Mouse (Mus musculus): ENCODE data around the gene Hes7. TPM values are rescaled to one million over a fixed set of nuclear protein-coding genes. Genes with fewer than 3 reads are reported as not detected.

Gene Hes7
- polyA plus RNA-seq, 1 experiment = not detected

DNA sequence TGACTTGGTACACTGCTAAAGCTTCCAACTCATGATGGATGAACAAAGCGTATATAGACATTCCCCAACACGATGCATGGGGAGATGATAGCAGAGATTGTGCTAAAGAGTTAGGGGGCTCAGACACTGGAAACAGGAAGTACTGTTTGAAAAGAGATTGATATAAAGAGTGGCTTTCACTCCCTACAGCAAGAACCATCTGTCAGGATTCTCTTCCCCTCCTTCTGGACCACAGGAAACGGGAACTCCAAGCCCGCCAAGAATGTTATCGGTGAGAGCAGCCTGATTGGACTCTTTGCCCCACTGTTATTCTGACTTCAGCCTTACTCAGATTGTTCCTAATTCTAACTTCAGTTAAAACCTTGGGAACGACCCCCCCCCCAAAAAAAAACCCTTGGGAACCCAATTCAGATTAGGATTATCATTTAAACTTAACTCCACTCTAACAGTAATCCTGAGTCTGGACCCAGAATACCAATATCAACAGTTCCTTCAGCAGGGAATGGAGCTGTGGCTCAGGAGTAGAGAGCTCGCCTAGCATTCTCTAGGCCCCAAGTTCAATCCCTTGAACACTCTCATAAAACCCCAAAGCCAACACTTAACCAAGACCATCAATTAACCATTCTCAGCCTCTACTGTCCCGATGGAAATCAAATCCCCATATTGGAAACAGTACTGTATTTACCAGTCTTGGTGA lies 8.4 kb downstream of the Hes7 start:
- H3K27ac ChIP-seq (ENCODE audit: insufficient read depth, low read length) = no peak overlapping the region
- H3K4me1 ChIP-seq (ENCODE audit: control insufficient read depth, insufficient read depth, low read length) = 0 out of 2 replicates have a peak, but pooled peaks cover 3% of the 10 kb centered on the region

GRCm38 (mm10) chr11:69133566-69133922 lies 13.3 kb downstream of the Hes7 start:
- TF ChIP-seq POLR2A (IDR thresholded peaks at IDR 0.05; ENCODE audit: low read depth, low read length) (no peak), CTCF (IDR thresholded peaks at IDR 0.05; ENCODE audit: borderline replicate concordance, insufficient read depth, low read length) (no peak)
- no peak overlapping the region for H3K27ac ChIP-seq (ENCODE audit: insufficient read depth, low read length)

More for the DNA sequence above, 8.4 kb downstream of the Hes7 start:
- TF ChIP-seq POLR2A (IDR thresholded peaks at IDR 0.05; ENCODE audit: low read depth, low read length) (no peak), CTCF (IDR thresholded peaks at IDR 0.05; ENCODE audit: borderline replicate concordance, insufficient read depth, low read length) (no peak)
- H3K4me3 ChIP-seq (ENCODE audit: insufficient read depth, low read length) = no peak overlapping the region

DNA sequence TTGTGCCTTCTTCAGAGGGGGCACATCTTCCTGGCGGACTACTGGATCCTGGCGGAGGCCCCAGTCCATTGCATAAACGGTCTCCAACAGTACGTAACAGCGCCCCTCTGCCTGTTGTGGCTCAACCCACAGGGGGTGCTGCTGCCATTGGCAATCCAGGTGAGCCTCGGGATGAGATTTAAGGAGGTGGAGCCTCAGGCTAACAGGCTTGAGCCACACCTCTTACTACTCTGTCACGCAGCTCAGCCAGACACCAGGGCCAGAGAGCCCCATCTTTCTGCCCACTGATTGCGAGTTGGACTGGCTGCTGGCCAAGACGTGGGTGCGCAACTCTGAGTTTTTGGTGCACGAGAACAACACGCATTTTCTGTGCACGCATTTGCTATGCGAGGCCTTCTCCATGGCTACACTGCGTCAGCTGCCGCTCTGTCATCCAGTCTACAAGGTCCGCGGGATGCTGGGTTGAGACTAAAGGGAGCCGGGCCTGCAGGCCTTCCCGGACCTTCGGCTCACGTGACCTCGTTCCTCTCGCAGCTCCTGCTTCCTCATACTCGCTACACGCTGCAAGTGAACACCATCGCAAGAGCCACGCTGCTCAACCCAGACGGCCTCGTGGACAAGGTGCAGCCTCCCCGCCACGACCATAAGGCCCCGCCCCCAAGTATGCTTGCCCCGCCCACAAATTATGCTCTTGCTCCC lies 13.9 kb downstream of the Hes7 start:
- no peak overlapping the region for H3K27ac ChIP-seq (ENCODE audit: insufficient read depth, low read length)
- TF ChIP-seq POLR2A (IDR thresholded peaks at IDR 0.05; ENCODE audit: low read depth, low read length) (0 out of 2 replicates have a peak, but pooled peaks have one; percentile 12), CTCF (IDR thresholded peaks at IDR 0.05; ENCODE audit: borderline replicate concordance, insufficient read depth, low read length) (peak; percentile 28; the same call in 1 of the 2 replicates)
- H3K4me3 ChIP-seq (ENCODE audit: insufficient read depth, low read length) = no peak overlapping the region
- H3K4me1 ChIP-seq (ENCODE audit: control insufficient read depth, insufficient read depth, low read length) = no peaks in the 10 kb centered on the region

More at GRCm38 (mm10) chr11:69133566-69133922, 13.3 kb downstream of the Hes7 start:
- Histone ChIP-seq H3K4me3 (ENCODE audit: insufficient read depth, low read length) (no peak overlapping the region), H3K4me1 (ENCODE audit: control insufficient read depth, insufficient read depth, low read length) (no peaks in the 10 kb centered on the region)

- no peak overlapping the region for H3K27ac ChIP-seq (ENCODE audit: insufficient read depth, low read length)
- no peaks in the 10 kb centered on the region for H3K4me1 ChIP-seq (ENCODE audit: control insufficient read depth, insufficient read depth, low read length)
- TF ChIP-seq CTCF (IDR thresholded peaks at IDR 0.05; ENCODE audit: borderline replicate concordance, insufficient read depth, low read length) = no peak
- TF ChIP-seq POLR2A (IDR thresholded peaks at IDR 0.05; ENCODE audit: low read depth, low read length) = no peak
- H3K4me3 ChIP-seq (ENCODE audit: insufficient read depth, low read length) = no peak overlapping the region
Observed at GRCm38 (mm10) chr11:69134622-69134968, 14.4 kb downstream of the Hes7 start.

- TF ChIP-seq POLR2A (IDR thresholded peaks at IDR 0.05; ENCODE audit: low read depth, low read length) (no peak), CTCF (IDR thresholded peaks at IDR 0.05; ENCODE audit: borderline replicate concordance, insufficient read depth, low read length) (no peak)
- no peaks in the 10 kb centered on the region for H3K4me1 ChIP-seq (ENCODE audit: control insufficient read depth, insufficient read depth, low read length)
Observed at GRCm38 (mm10) chr11:69135361-69135760, 15.2 kb downstream of the Hes7 start.

GRCm38 (mm10) chr11:69147546-69147945 lies 27.3 kb downstream of the Hes7 start:
- no peak overlapping the region for H3K27ac ChIP-seq (ENCODE audit: insufficient read depth, low read length)
- H3K4me3 ChIP-seq (ENCODE audit: insufficient read depth, low read length) = no peak overlapping the region
- TF ChIP-seq POLR2A (IDR thresholded peaks at IDR 0.05; ENCODE audit: low read depth, low read length) (no peak), CTCF (IDR thresholded peaks at IDR 0.05; ENCODE audit: borderline replicate concordance, insufficient read depth, low read length) (no peak)
- H3K4me1 ChIP-seq (ENCODE audit: control insufficient read depth, insufficient read depth, low read length) = no peaks in the 10 kb centered on the region

More at GRCm38 (mm10) chr11:69135361-69135760, 15.2 kb downstream of the Hes7 start:
- Histone ChIP-seq H3K27ac (ENCODE audit: insufficient read depth, low read length) (no peak overlapping the region), H3K4me3 (ENCODE audit: insufficient read depth, low read length) (no peak overlapping the region)

DNA sequence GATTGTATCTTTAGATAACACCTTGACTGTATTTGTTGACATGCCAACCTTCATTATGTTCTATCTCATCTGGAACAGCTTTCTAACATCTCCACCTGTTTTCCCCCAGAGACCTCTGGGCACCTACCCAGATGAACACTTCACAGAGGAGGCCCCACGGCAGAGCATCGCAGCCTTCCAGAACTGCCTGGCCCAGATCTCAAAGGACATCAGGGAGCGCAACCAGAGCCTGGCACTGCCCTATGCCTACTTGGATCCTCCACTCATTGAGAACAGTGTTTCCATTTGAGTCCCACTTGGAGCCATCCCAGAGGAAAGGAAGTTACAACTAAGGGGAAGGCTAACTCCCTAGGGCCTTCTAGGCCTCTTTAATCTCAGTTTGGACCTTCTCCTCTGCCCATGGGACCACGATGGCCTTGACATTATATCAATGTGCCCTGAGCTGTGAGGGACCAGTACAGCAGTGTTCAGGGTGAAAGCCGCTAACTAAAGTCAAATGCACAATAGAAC lies 28.3 kb downstream of the Hes7 start:
- no peak overlapping the region for H3K27ac ChIP-seq (ENCODE audit: insufficient read depth, low read length)
- H3K4me3 ChIP-seq (ENCODE audit: insufficient read depth, low read length) = no peak overlapping the region
- TF ChIP-seq POLR2A (IDR thresholded peaks at IDR 0.05; ENCODE audit: low read depth, low read length) (no peak), CTCF (IDR thresholded peaks at IDR 0.05; ENCODE audit: borderline replicate concordance, insufficient read depth, low read length) (no peak)
- H3K4me1 ChIP-seq (ENCODE audit: control insufficient read depth, insufficient read depth, low read length) = no peaks in the 10 kb centered on the region

- TF ChIP-seq POLR2A (IDR thresholded peaks at IDR 0.05; ENCODE audit: low read depth, low read length) (no peak), CTCF (IDR thresholded peaks at IDR 0.05; ENCODE audit: borderline replicate concordance, insufficient read depth, low read length) (no peak)
- no peaks in the 10 kb centered on the region for H3K4me1 ChIP-seq (ENCODE audit: control insufficient read depth, insufficient read depth, low read length)
- no peak overlapping the region for H3K27ac ChIP-seq (ENCODE audit: insufficient read depth, low read length)
- H3K4me3 ChIP-seq (ENCODE audit: insufficient read depth, low read length) = no peak overlapping the region
Observed at GRCm38 (mm10) chr11:69149728-69150127, 29.5 kb downstream of the Hes7 start.

DNA sequence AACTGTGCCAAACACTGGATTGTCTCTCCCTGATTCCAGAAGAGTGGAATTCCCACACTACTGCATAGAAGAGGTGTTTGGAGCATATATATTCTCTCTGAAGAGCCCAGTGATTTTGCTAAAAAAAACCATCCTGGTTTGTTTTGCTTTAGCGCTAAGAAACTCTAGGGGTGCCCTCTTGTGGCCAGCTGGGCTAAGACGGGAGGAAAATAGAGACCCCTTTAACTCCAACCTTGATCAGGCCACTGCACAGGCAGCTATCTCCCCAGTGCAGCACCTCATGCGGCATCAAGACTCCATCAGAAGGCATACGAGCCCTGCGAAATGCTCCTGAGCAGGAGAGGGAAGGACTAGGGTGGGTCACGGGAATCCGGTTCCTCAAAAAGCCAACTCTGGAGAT lies 30.2 kb downstream of the Hes7 start:
- Histone ChIP-seq H3K4me1 (ENCODE audit: control insufficient read depth, insufficient read depth, low read length) (no peaks in the 10 kb centered on the region), H3K4me3 (ENCODE audit: insufficient read depth, low read length) (no peak overlapping the region), H3K27ac (ENCODE audit: insufficient read depth, low read length) (no peak overlapping the region)
- TF ChIP-seq POLR2A (IDR thresholded peaks at IDR 0.05; ENCODE audit: low read depth, low read length) (no peak), CTCF (IDR thresholded peaks at IDR 0.05; ENCODE audit: borderline replicate concordance, insufficient read depth, low read length) (no peak)

- no peak for TF ChIP-seq POLR2A (IDR thresholded peaks at IDR 0.05; ENCODE audit: low read depth, low read length)
- TF ChIP-seq CTCF (IDR thresholded peaks at IDR 0.05; ENCODE audit: borderline replicate concordance, insufficient read depth, low read length) = no peak
- H3K4me3 ChIP-seq (ENCODE audit: insufficient read depth, low read length) = no peak overlapping the region
- H3K4me1 ChIP-seq (ENCODE audit: control insufficient read depth, insufficient read depth, low read length) = no peaks in the 10 kb centered on the region
- H3K27ac ChIP-seq (ENCODE audit: insufficient read depth, low read length) = no peak overlapping the region
Observed at GRCm38 (mm10) chr11:69151004-69151403, 30.8 kb downstream of the Hes7 start.

Data from embryonic fibroblast, embryonic 13.5 days (primary cell).